Mouse (Mus musculus): Measurements from ENCODE around the gene Calr. TPM values are rescaled to one million over a fixed set of nuclear protein-coding genes. Genes with fewer than 3 reads are reported as not detected.

The Calr gene
- polyA plus RNA-seq, 1 experiment from 2014 or later = 830 TPM

DNA sequence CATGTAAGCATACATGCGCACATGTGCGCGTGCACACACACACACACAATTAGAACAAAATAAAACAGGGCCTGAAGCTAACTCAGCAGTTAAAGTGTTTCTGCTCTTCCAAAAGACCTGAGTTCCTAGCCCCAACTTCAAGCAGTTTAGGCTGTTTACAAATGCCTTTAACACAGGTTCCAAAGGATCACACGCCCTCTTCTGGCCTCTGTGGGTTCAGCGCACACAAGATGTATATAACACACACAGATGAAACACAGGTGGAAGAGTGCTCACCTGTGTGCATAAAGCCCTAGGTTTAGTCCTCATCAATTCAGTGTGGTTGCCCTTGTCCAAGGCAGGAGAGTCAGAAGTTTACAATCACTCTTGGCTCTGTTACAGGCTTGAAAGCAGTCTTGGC lies 40.7 kb downstream of the Calr start:
- Histone ChIP-seq H3K9ac (ENCODE audit: low read depth, low read length) (no peak overlapping the region), H3K4me1 (ENCODE audit: control insufficient read depth, insufficient read depth, low read length) (peaks cover under 1% of the 10 kb centered on the region; the same call in 1 of the 2 replicates), H3K9me3 (replicated peaks; ENCODE audit: control insufficient read depth, low read length) (0 out of 2 replicates have a peak, but pooled peaks cover 4% of the 10 kb centered on the region), H3K27ac (ENCODE audit: low read depth, low read length) (no peak overlapping the region), H3K4me2 (no peak overlapping the region), H3K36me3 (ENCODE audit: control insufficient read depth, insufficient read depth, low read length) (no peaks in the 10 kb centered on the region), H3K4me3 (ENCODE audit: low read depth, low read length) (no peak overlapping the region), H3K27me3 (ENCODE audit: control insufficient read depth, insufficient read depth, low read length) (peaks cover 51% of the 10 kb centered on the region)
- WGBS (ENCODE audit: insufficient replicate concordance) = 87% methylated on average over 5 of the region's 5 CpGs
- no peak for ATAC-seq (replicated peaks; ENCODE audit: insufficient number of reproducible peaks, low FRiP score, low TSS enrichment)

DNA sequence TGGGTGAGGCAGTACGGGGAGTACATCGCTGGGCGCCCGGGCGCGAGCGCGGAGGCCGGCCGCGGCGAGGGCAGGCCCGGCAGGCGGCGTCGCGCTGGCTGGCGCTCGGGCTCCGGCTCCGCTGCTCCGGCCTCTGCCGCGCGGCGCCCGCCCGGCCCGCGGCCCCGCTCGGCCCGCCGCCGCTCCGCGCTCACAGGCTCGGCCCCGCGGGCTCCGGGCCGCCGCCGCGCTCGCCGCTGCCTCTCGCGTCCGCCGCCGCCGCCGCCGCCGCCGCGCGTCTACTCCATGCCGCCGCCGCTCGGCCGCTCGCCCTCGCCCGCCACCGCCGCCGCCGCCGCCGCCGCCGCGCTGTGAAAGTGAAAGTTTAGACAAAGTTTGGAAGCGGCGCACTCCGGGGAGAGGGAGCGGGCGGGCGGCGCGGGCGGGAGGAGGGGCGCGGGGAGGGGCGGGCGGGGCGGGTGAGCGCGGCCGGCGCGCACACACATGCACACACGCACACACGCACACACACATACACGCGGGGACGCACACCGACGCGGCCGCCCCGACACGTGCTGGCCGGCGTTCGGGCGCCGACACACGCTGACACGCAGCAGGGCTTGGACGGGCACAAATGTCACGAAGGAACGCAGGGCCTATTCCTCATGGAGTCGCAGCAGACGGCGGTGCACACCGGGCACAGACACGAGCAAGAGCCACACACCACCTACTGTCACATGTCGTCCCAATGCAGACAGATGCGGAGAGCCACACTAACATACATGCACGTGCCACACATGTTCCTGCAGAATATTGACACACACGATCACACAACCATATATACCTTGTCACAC lies 46.5 kb downstream of the Calr start, which contains the start of gene Nfix:
Gene Nfix (minus strand): TSS at position 346 of the 833 bp plus-strand sequence.
- peaks cover 84% of the 10 kb centered on the region for H3K27me3 ChIP-seq (ENCODE audit: control insufficient read depth, insufficient read depth, low read length)
- peak within 1 kb of the TSS; percentile 80 for H3K9ac ChIP-seq (ENCODE audit: low read depth, low read length)

DNA sequence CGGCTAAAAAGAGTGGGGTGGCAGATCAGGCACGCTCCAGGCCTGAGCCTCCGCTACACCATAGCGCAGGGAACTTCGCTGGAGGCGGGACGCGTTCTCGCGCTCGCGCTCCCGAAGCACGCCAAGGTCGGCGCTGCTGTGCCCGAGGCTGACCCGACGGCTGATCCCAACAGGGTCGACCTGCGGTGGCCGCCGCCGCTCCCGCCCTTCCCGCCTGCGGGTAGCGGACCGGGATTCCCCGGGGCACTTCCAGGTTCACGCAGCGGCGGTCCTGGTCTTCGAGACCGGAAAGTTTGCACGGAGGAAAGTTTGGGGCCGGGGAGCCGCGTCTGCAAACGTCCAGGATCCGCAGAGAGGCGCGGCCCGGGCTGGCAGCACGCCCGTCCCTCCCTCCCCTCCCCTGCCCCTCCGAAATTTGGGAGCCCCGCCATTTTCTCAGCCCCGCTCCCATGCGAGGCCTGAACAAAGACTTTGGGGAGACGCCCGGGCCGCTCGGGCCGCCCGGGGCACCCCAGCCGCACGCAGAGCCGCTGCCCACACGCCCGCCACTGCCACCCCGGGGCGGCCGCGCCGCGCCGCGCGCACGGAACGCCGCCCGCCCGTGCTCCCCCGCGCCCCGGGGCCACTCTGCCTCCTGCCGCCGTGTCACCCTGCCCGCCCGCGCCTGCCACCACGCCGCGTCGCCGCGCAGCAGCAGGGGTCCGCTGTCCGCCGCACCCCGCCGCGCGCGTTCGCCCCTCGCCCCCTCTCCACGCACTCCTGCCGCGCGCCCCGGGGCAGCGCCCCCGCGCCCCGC lies 47.4 kb downstream of the Calr start:
- Histone ChIP-seq H3K4me3 (ENCODE audit: low read depth, low read length) (peak overlapping the region; percentile 68), H3K9ac (ENCODE audit: low read depth, low read length) (peak overlapping the region; percentile 80), H3K36me3 (ENCODE audit: control insufficient read depth, insufficient read depth, low read length) (no peaks in the 10 kb centered on the region), H3K9me3 (replicated peaks; ENCODE audit: control insufficient read depth, low read length) (no peaks in the 10 kb centered on the region), H3K4me1 (ENCODE audit: control insufficient read depth, insufficient read depth, low read length) (peaks cover 7% of the 10 kb centered on the region; the same call in 1 of the 2 replicates), H3K4me2 (peak overlapping the region; percentile 99), H3K27ac (ENCODE audit: low read depth, low read length) (no peak overlapping the region; the same call in 1 of the 2 replicates), H3K27me3 (ENCODE audit: control insufficient read depth, insufficient read depth, low read length) (peaks cover 85% of the 10 kb centered on the region)
- WGBS (ENCODE audit: insufficient replicate concordance) = under 1% methylated on average over 89 of the region's 108 CpGs
- ATAC-seq (replicated peaks; ENCODE audit: insufficient number of reproducible peaks, low FRiP score, low TSS enrichment) = no peak; the same call in 1 of the 2 replicates

More for the DNA sequence above, 46.5 kb downstream of the Calr start, which contains the start of gene Nfix:
- ATAC-seq (replicated peaks; ENCODE audit: insufficient number of reproducible peaks, low FRiP score, low TSS enrichment) = no peak; the same call in 1 of the 2 replicates
- Histone ChIP-seq H3K9me3 (replicated peaks; ENCODE audit: control insufficient read depth, low read length) (no peaks in the 10 kb centered on the region), H3K36me3 (ENCODE audit: control insufficient read depth, insufficient read depth, low read length) (no peaks in the 10 kb centered on the region), H3K27ac (ENCODE audit: low read depth, low read length) (no peak within 1 kb of the TSS; the same call in 1 of the 2 replicates), H3K4me1 (ENCODE audit: control insufficient read depth, insufficient read depth, low read length) (peaks cover 7% of the 10 kb centered on the region; the same call in 1 of the 2 replicates), H3K4me2 (peak within 1 kb of the TSS; percentile 99), H3K4me3 (ENCODE audit: low read depth, low read length) (peak within 1 kb of the TSS; percentile 68)
- WGBS (ENCODE audit: insufficient replicate concordance) = 4% methylated on average over 37 of the region's 125 CpGs

DNA sequence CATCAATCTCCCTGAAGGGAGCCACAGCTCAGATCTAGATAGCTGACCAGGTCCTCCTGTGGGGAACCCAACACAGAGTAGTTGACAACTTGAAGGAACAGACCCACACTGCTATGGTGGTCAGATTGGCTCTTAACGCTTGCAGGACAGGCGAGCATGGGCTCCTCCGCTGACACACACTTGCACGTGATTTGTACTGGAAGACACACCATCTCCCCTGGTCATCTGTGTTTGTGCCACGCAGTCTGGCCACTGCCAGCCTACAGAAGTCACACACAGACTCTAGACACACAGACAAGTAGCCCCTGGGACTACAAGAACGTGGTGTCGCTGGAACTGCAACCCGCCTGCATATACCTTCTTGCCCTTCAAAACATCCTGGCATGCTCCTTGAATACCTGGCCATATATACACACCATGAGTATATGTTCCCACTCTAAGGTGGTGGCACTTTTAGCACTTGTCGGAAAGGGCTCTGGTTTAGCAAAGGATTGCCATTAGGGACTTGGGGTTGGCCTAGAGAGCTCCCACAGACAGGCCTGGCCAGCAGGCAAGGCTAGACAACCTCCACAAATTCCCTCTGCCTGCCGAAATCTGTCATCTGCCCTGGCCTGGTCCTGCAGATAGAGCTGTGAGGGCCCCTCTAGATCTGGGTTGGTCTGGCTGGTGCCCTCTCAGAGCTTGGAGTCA lies 48.1 kb downstream of the Calr start:
- peaks cover 9% of the 10 kb centered on the region; the same call in 1 of the 2 replicates for H3K4me1 ChIP-seq (ENCODE audit: control insufficient read depth, insufficient read depth, low read length)
- 43% methylated on average over 10 of the region's 10 CpGs for WGBS (ENCODE audit: insufficient replicate concordance)

DNA sequence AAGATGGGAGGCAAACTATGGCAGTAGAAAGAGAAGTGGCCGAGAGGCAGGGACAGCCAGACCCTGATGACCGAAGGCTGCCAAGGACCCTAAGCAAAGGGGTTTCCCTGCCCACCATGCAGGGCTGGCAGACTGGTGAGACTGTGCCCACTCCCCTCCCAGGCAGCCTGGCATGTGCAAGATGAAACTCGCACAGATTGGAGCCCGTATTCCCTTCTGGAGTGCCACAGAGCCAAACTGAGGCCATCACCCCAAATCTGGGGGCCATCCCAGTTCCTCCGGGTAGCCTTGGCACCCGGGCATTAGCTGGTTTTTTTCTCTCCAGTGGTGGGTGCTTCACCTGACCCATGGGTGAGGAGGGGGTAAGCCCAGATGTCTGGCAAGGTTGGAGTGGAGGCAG lies 48.8 kb downstream of the Calr start:
- H3K4me2 ChIP-seq = no peak overlapping the region
- 75% methylated on average over 6 of the region's 6 CpGs for WGBS (ENCODE audit: insufficient replicate concordance)
- no peak overlapping the region for H3K4me3 ChIP-seq (ENCODE audit: low read depth, low read length)
- no peaks in the 10 kb centered on the region for H3K36me3 ChIP-seq (ENCODE audit: control insufficient read depth, insufficient read depth, low read length)
- H3K9ac ChIP-seq (ENCODE audit: low read depth, low read length) = no peak overlapping the region
- H3K27me3 ChIP-seq (ENCODE audit: control insufficient read depth, insufficient read depth, low read length) = peaks cover 86% of the 10 kb centered on the region
- no peak overlapping the region for H3K27ac ChIP-seq (ENCODE audit: low read depth, low read length)
- H3K9me3 ChIP-seq (replicated peaks; ENCODE audit: control insufficient read depth, low read length) = no peaks in the 10 kb centered on the region
- ATAC-seq (replicated peaks; ENCODE audit: insufficient number of reproducible peaks, low FRiP score, low TSS enrichment) = no peak
- H3K4me1 ChIP-seq (ENCODE audit: control insufficient read depth, insufficient read depth, low read length) = peaks cover 9% of the 10 kb centered on the region; the same call in 1 of the 2 replicates

More for the DNA sequence above, 48.1 kb downstream of the Calr start:
- Histone ChIP-seq H3K36me3 (ENCODE audit: control insufficient read depth, insufficient read depth, low read length) (no peaks in the 10 kb centered on the region), H3K4me2 (peak overlapping the region; percentile 99), H3K27me3 (ENCODE audit: control insufficient read depth, insufficient read depth, low read length) (peaks cover 86% of the 10 kb centered on the region), H3K27ac (ENCODE audit: low read depth, low read length) (no peak overlapping the region), H3K9me3 (replicated peaks; ENCODE audit: control insufficient read depth, low read length) (no peaks in the 10 kb centered on the region), H3K4me3 (ENCODE audit: low read depth, low read length) (peak overlapping the region; percentile 68), H3K9ac (ENCODE audit: low read depth, low read length) (peak overlapping the region; percentile 80)
- no peak for ATAC-seq (replicated peaks; ENCODE audit: insufficient number of reproducible peaks, low FRiP score, low TSS enrichment)

DNA sequence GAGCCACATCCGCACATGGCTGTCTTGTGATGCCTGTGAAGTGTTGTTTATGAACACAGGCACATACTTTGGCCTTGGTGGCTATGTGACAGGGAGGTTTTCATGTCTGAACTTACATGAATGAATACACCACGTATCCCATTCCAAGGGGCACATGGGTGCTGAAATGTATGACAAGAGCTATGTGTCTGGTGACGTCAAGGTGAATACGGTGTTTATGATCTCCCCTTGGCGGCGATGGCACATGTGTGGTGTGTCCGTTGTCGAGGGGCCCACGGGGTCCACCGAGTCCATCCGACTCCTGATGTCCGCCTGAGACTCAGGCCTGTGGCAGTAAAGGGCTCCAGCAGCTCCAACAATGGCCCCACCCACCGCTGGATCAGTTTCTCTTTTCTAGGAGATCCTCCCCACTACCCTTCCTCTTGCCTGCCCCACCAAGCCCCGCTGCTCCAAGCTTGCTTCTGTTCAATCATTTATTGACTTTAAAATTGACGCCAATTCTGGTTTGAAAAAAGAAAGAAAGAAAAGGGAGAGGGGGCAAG lies 49.4 kb downstream of the Calr start:
- no peak overlapping the region for H3K4me3 ChIP-seq (ENCODE audit: low read depth, low read length)
- H3K4me1 ChIP-seq (ENCODE audit: control insufficient read depth, insufficient read depth, low read length) = peaks cover 9% of the 10 kb centered on the region; the same call in 1 of the 2 replicates
- H3K36me3 ChIP-seq (ENCODE audit: control insufficient read depth, insufficient read depth, low read length) = no peaks in the 10 kb centered on the region
- ATAC-seq (replicated peaks; ENCODE audit: insufficient number of reproducible peaks, low FRiP score, low TSS enrichment) = no peak
- H3K4me2 ChIP-seq = no peak overlapping the region
- no peaks in the 10 kb centered on the region for H3K9me3 ChIP-seq (replicated peaks; ENCODE audit: control insufficient read depth, low read length)
- no peak overlapping the region for H3K27ac ChIP-seq (ENCODE audit: low read depth, low read length)
- peaks cover 84% of the 10 kb centered on the region for H3K27me3 ChIP-seq (ENCODE audit: control insufficient read depth, insufficient read depth, low read length)
- 76% methylated on average over 15 of the region's 15 CpGs for WGBS (ENCODE audit: insufficient replicate concordance)
- H3K9ac ChIP-seq (ENCODE audit: low read depth, low read length) = no peak overlapping the region

DNA sequence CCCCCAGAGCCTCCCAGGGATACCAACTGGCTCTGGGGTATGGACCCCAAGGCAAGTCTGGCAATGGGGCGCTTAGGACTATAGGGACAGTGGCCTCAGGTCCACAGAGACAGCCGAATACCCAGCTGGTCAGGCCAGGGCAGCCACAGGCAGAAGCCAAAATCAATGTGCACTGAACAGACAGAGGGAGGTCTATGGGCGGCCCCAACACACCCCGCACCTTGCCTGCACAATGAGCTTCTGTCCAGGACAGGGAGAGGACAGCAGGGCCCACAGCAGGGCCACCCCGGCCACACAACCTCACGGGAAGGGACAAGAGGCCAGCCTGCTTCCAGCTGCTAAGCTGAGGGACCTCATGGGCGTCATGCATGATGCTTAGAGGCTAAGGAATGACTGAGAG lies 52.2 kb downstream of the Calr start:
- no peak overlapping the region for H3K4me3 ChIP-seq (ENCODE audit: low read depth, low read length)
- WGBS (ENCODE audit: insufficient replicate concordance) = 58% methylated on average over 7 of the region's 7 CpGs
- H3K27ac ChIP-seq (ENCODE audit: low read depth, low read length) = no peak overlapping the region
- no peak overlapping the region for H3K4me2 ChIP-seq
- peaks cover 9% of the 10 kb centered on the region; the same call in 1 of the 2 replicates for H3K4me1 ChIP-seq (ENCODE audit: control insufficient read depth, insufficient read depth, low read length)
- no peak for ATAC-seq (replicated peaks; ENCODE audit: insufficient number of reproducible peaks, low FRiP score, low TSS enrichment)
- peaks cover 87% of the 10 kb centered on the region for H3K27me3 ChIP-seq (ENCODE audit: control insufficient read depth, insufficient read depth, low read length)
- H3K36me3 ChIP-seq (ENCODE audit: control insufficient read depth, insufficient read depth, low read length) = no peaks in the 10 kb centered on the region
- H3K9ac ChIP-seq (ENCODE audit: low read depth, low read length) = no peak overlapping the region
- H3K9me3 ChIP-seq (replicated peaks; ENCODE audit: control insufficient read depth, low read length) = no peaks in the 10 kb centered on the region

Data from heart, embryonic 11.5 days (tissue).